ENCODE assay signal across 8 mouse cellular contexts in genomic region chr14:55681160-55682117, GRCm38 (mm10). TPM values are rescaled to one million over a fixed set of nuclear protein-coding genes. Genes with fewer than 3 reads are reported as not detected.
DNase-seq lines count a peak whose midpoint lies in the region; ATAC-seq lines count a peak whose summit lies in the region.

Gene Tinf2, minus strand, starts transcription at chr14:55681820.

- ATAC-seq in hindbrain, embryonic 16.5 days, result peak; percentile 99

- peak within 1 kb of the TSS; percentile 69 for H3K9ac ChIP-seq in hindbrain, embryonic 16.5 days (ENCODE audit: low read depth, low read length)

- H3K9me3 ChIP-seq in hindbrain, embryonic 16.5 days (ENCODE audit: control insufficient read depth, low read length), result no peaks in the 10 kb centered on the region

- H3K4me2 ChIP-seq in hindbrain, embryonic 16.5 days (ENCODE audit: low read length), result peak within 1 kb of the TSS; percentile 90

- peaks cover 20% of the 10 kb centered on the region for H3K36me3 ChIP-seq in hindbrain, embryonic 16.5 days (ENCODE audit: control insufficient read depth, insufficient read depth, low read length)
- H3K36me3 ChIP-seq in macrophage (ENCODE audit: inconsistent target), result peaks cover 17% of the 10 kb centered on the region

- peak within 1 kb of the TSS; percentile 69 for H3K27ac ChIP-seq in hindbrain, embryonic 16.5 days (ENCODE audit: low read depth, low read length)
- H3K27ac ChIP-seq in macrophage, result peak within 1 kb of the TSS; percentile 55

- peaks cover 8% of the 10 kb centered on the region; the same call in 1 of the 2 replicates for H3K4me1 ChIP-seq in hindbrain, embryonic 16.5 days (ENCODE audit: control insufficient read depth, insufficient read depth, low read depth, low read length)

- H3K4me3 ChIP-seq in hindbrain, embryonic 16.5 days (ENCODE audit: low read length), result peak within 1 kb of the TSS; percentile 78
- peak within 1 kb of the TSS; percentile 67 for H3K4me3 ChIP-seq in macrophage (ENCODE audit: inconsistent target)

- DNase-seq in WW6 (ENCODE audit: low read depth, low spot score), result peak; percentile 96
- DNase-seq in cerebellum, postnatal 4 days (ENCODE audit: low spot score in 2 of 2), result peak; percentile 88 to 93
- peak; percentile 93 for DNase-seq in gastrocnemius, adult 18-20 months (ENCODE audit: low spot score)
- peak; percentile 97 to 98 for DNase-seq in left cerebral cortex, adult 18-20 months (ENCODE audit: low spot score in 2 of 2)
- DNase-seq in right cerebral cortex, adult 18-20 months, result peak; percentile 97
- peak; percentile 71 for DNase-seq in urinary bladder, postnatal 10 days (ENCODE audit: low spot score)

- WGBS in hindbrain, embryonic 16.5 days, result under 1% methylated on average over 65 of the region's 66 CpGs
- under 1% methylated on average over 64 of the region's 66 CpGs for WGBS in macrophage (ENCODE audit: missing documents)

- H3K79me2 ChIP-seq in macrophage (ENCODE audit: inconsistent target), result peaks cover 13% of the 10 kb centered on the region; the same call in 1 of the 2 replicates

- no peaks in the 10 kb centered on the region for H3K27me3 ChIP-seq in hindbrain, embryonic 16.5 days (replicated peaks; ENCODE audit: control insufficient read depth, insufficient read depth, low read length)

RNA-seq across cellular contexts. Expression of gene Tinf2, which starts in this region (rescaled TPM):
- total RNA-seq in gastrocnemius, adult 18-20 months (2021), result 10 to 100 TPM; 12.1 to 15.7 TPM
- polyA plus RNA-seq in hindbrain, embryonic 16.5 days (2015; fragmentation: Nextera tagmentation; extraction: Ambion mirVana), result 25.3 and 25.7 TPM in 2 replicates
- total RNA-seq in left cerebral cortex, adult 18-20 months (2021), result 10 to 100 TPM; 14.8 to 19.7 TPM
- 10 to 100 TPM; 11.7 to 73.8 (median 34.5) TPM for total RNA-seq in macrophage (2018; cell fraction: chromatin; rRNA removed)
- total RNA-seq in macrophage (2018; cell fraction: cytosol; rRNA removed), result 10 to 100 TPM in 8 of 26 experiments, 1 to 10 TPM in 18; 5.4 to 12.3 (median 9.1) TPM
- total RNA-seq in macrophage (2018; cell fraction: nucleus; rRNA removed), result 10 to 100 TPM in 25 of 26 experiments, 1 to 10 TPM in 1; 7.4 to 43.6 (median 20.9) TPM
- 9.0 to 10.5 TPM (median 10.4 TPM) in 3 replicates for polyA plus RNA-seq in macrophage (2018)

Comparison
In these comparisons a context has a peak if more than half of its experiments do, and no peak if none do; other contexts are left out.
1. Peak in every context shown above with its lines: DNase-seq, ATAC-seq, H3K4me3 ChIP-seq and H3K27ac ChIP-seq.